Mouse (Mus musculus): ENCODE results near the gene Atp11c.

The Atp11c gene

GRCm38 (mm10) chrX:60592598-60592997 lies at the start of gene Atp11c:
Atp11c (minus strand) TSS chrX:60592698.
- no peak for DNase-seq (ENCODE audit: low read depth, low spot score)

- peak; percentile 19 for DNase-seq (ENCODE audit: low read depth, low spot score)
Measured at GRCm38 (mm10) chrX:60609202-60609601, 16.7 kb upstream of the Atp11c start.

- no peak for DNase-seq (ENCODE audit: low read depth, low spot score)
Measured at GRCm38 (mm10) chrX:60570539-60570938, 22.0 kb downstream of the Atp11c start.

- no peak for DNase-seq (ENCODE audit: low read depth, low spot score)
Measured at GRCm38 (mm10) chrX:60569047-60569446, 23.5 kb downstream of the Atp11c start.

- no peak for DNase-seq (ENCODE audit: low read depth, low spot score)
Measured at GRCm38 (mm10) chrX:60555242-60555641, 37.3 kb downstream of the Atp11c start.

- peak; percentile 33 for DNase-seq (ENCODE audit: low read depth, low spot score)
Measured at GRCm38 (mm10) chrX:60547444-60548304, 44.8 kb downstream of the Atp11c start.

- no peak for DNase-seq (ENCODE audit: low read depth, low spot score)
Measured at GRCm38 (mm10) chrX:60547098-60547443, 45.4 kb downstream of the Atp11c start.

GRCm38 (mm10) chrX:60545906-60546305 lies 46.6 kb downstream of the Atp11c start:
- DNase-seq (ENCODE audit: low read depth, low spot score), result no peak

GRCm38 (mm10) chrX:60545444-60545843 lies 47.1 kb downstream of the Atp11c start:
- no peak for DNase-seq (ENCODE audit: low read depth, low spot score)

GRCm38 (mm10) chrX:60544098-60544497 lies 48.4 kb downstream of the Atp11c start:
- DNase-seq (ENCODE audit: low read depth, low spot score), result peak; percentile 1

- DNase-seq (ENCODE audit: low read depth, low spot score), result no peak
Measured at GRCm38 (mm10) chrX:60542901-60543300, 49.6 kb downstream of the Atp11c start.

GRCm38 (mm10) chrX:60539149-60539548 lies 53.3 kb downstream of the Atp11c start, which contains the start of gene Gm7073:
Gm7073 (minus strand) TSS chrX:60539249.
- no peak for DNase-seq (ENCODE audit: low read depth, low spot score)

- peak; percentile 13 for DNase-seq (ENCODE audit: low read depth, low spot score)
Measured at GRCm38 (mm10) chrX:60503995-60504394, 88.5 kb downstream of the Atp11c start.

GRCm38 (mm10) chrX:60497750-60498149 lies 94.7 kb downstream of the Atp11c start:
- no peak for DNase-seq (ENCODE audit: low read depth, low spot score)

- DNase-seq (ENCODE audit: low read depth, low spot score), result no peak
Measured at GRCm38 (mm10) chrX:60495308-60495707, 97.2 kb downstream of the Atp11c start.

GRCm38 (mm10) chrX:60463786-60464185 lies 128.7 kb downstream of the Atp11c start:
- peak; percentile 20 for DNase-seq (ENCODE audit: low read depth, low spot score)

- DNase-seq (ENCODE audit: low read depth, low spot score), result no peak
Measured at GRCm38 (mm10) chrX:60414563-60415111, 177.9 kb downstream of the Atp11c start.

- peak; percentile 30 for DNase-seq (ENCODE audit: low read depth, low spot score)
Measured at GRCm38 (mm10) chrX:60405681-60406080, 186.8 kb downstream of the Atp11c start.

- peak; percentile 89 for DNase-seq (ENCODE audit: low read depth, low spot score)
Measured at GRCm38 (mm10) chrX:60404668-60405044, 187.8 kb downstream of the Atp11c start.

GRCm38 (mm10) chrX:60403764-60404667 lies 188.5 kb downstream of the Atp11c start:
- peak; percentile 24 for DNase-seq (ENCODE audit: low read depth, low spot score)

- DNase-seq (ENCODE audit: low read depth, low spot score), result peak; percentile 28
Measured at GRCm38 (mm10) chrX:60403062-60403763, 189.3 kb downstream of the Atp11c start.
